Mouse (Mus musculus) MEL (cell line): ENCODE data around the gene Tor4a. TPM values are rescaled to one million over a fixed set of nuclear protein-coding genes. Genes with fewer than 3 reads are reported as not detected.

Source experiments
- DNase-seq: peaks from one replicate; pipeline ENCODE4 v3.0.0; 2011; ENCODE audit warnings: low read depth, low spot score
- H3K27ac ChIP-seq: 2 replicates; pipeline ENCODE4 v1.5.1; 2012; ENCODE audit warnings: low read depth, mild to moderate bottlenecking, control low read depth, low read length, moderate library complexity; ENCODE audit not compliant: control insufficient read depth
- H3K27me3 ChIP-seq, 2 experiments: fragments of 150-350 bp in 1 of 2; sonication (generic) in 1 of 2; 2 replicates each; pipeline ENCODE4 v1.6.1; 2012; ENCODE audit warnings: low read length in 2 of 2, mild to moderate bottlenecking in 2 of 2, improper control_type of control experiment in 1 of 2, moderate library complexity in 1 of 2; ENCODE audit not compliant: insufficient read depth in 2 of 2, control insufficient read depth in 1 of 2
- H3K36me3 ChIP-seq, 2 experiments: 2 replicates each; pipeline ENCODE4 v1.6.1; 2012 to 2014; ENCODE audit warnings: low read length in 2 of 2, improper control_type of control experiment in 1 of 2, inconsistent platforms in 1 of 2, mild to moderate bottlenecking in 1 of 2; ENCODE audit not compliant: insufficient read depth in 2 of 2, control insufficient read depth in 1 of 2
- H3K4me1 ChIP-seq, 2 experiments: fragments of 150-350 bp in 1 of 2; sonication (generic) in 1 of 2; 2 replicates each; pipeline ENCODE4 v1.6.1; 2012; ENCODE audit warnings: low read length in 2 of 2, improper control_type of control experiment in 1 of 2, mild to moderate bottlenecking in 1 of 2; ENCODE audit not compliant: insufficient read depth in 2 of 2, control insufficient read depth in 1 of 2
- H3K4me3 ChIP-seq, 2 experiments: fragments of 150-350 bp in 1 of 2; sonication (generic) in 1 of 2; 2 replicates each; pipeline ENCODE4 v1.5.1; 2012; ENCODE audit warnings: low read depth in 2 of 2, low read length in 2 of 2, mild to moderate bottlenecking in 2 of 2, moderate library complexity in 2 of 2, control low read depth in 1 of 2, improper control_type of control experiment in 1 of 2; ENCODE audit not compliant: control insufficient read depth in 1 of 2, insufficient read depth in 1 of 2
- H3K79me2 ChIP-seq: 2 replicates; pipeline ENCODE4 v1.6.1; 2012; ENCODE audit warnings: mild to moderate bottlenecking, low read length, moderate library complexity; ENCODE audit not compliant: control insufficient read depth, poor library complexity, insufficient read depth
- H3K9ac ChIP-seq: 2 replicates; pipeline ENCODE4 v1.6.1; 2012; ENCODE audit warnings: low read depth, mild to moderate bottlenecking, control low read depth, low read length, moderate library complexity; ENCODE audit not compliant: control insufficient read depth, poor library complexity, severe bottlenecking
- H3K9me3 ChIP-seq: fragments of 150-350 bp; sonication (generic); replicated peaks from 2 replicates; pipeline ENCODE4 v1.6.1; 2012; ENCODE audit warnings: mild to moderate bottlenecking, low read length, improper control_type of control experiment, moderate library complexity; ENCODE audit not compliant: insufficient read depth
- BHLHE40 ChIP-seq: IDR thresholded peaks from 2 replicates; pipeline ENCODE4 v1.6.1; 2012; ENCODE audit warnings: low read depth, mild to moderate bottlenecking, inconsistent platforms, low read length, improper control_type of control experiment, borderline replicate concordance
- CHD2 ChIP-seq: IDR thresholded peaks from 2 replicates; pipeline ENCODE4 v1.6.1; 2011; ENCODE audit warnings: low read length, improper control_type of control experiment
- CTCF ChIP-seq, 3 experiments: IDR thresholded peaks in 2 of 3; conservative IDR thresholded peaks in 1 of 3; 2 replicates each; pipeline ENCODE4 v1.5.1; 2011 to 2012; ENCODE audit warnings: low read length in 3 of 3, low read depth in 2 of 3, mild to moderate bottlenecking in 2 of 3, improper control_type of control experiment in 1 of 3, inconsistent platforms in 1 of 3, mixed read lengths in 1 of 3, moderate library complexity in 1 of 3; ENCODE audit not compliant: control insufficient read depth in 1 of 3, insufficient read depth in 1 of 3, poor library complexity in 1 of 3, severe bottlenecking in 1 of 3
- E2F4 ChIP-seq: IDR thresholded peaks from 2 replicates; pipeline ENCODE4 v1.6.1; 2011; ENCODE audit warnings: low read depth, low read length, improper control_type of control experiment, borderline replicate concordance
- EP300 ChIP-seq, 2 experiments: IDR thresholded peaks; 2 replicates each; pipeline ENCODE4 v1.6.1; 2011; ENCODE audit warnings: improper control_type of control experiment in 2 of 2, low read length in 2 of 2, low read depth in 1 of 2, mild to moderate bottlenecking in 1 of 2
- ETS1 ChIP-seq: IDR thresholded peaks from 2 replicates; pipeline ENCODE4 v1.6.1; 2012; ENCODE audit warnings: low read depth, mild to moderate bottlenecking, inconsistent platforms, low read length, improper control_type of control experiment, moderate library complexity
- GATA1 ChIP-seq: IDR thresholded peaks from 2 replicates; pipeline ENCODE4 v1.6.1; 2011; ENCODE audit warnings: low read depth, low read length, improper control_type of control experiment
- HCFC1 ChIP-seq: IDR thresholded peaks from 2 replicates; pipeline ENCODE4 v1.6.1; 2012; ENCODE audit warnings: low read depth, mild to moderate bottlenecking, inconsistent platforms, low read length, improper control_type of control experiment, moderate library complexity
- JUND ChIP-seq: IDR thresholded peaks from 2 replicates; pipeline ENCODE4 v1.6.1; 2011; ENCODE audit warnings: low read depth, mild to moderate bottlenecking, improper control_type of control experiment, low read length
- KAT2A ChIP-seq: conservative IDR thresholded peaks from 2 replicates; pipeline ENCODE4 v1.6.1; 2012; ENCODE audit warnings: low read depth, low read length, improper control_type of control experiment, inconsistent platforms
- MYC ChIP-seq: IDR thresholded peaks from 2 replicates; pipeline ENCODE4 v1.6.1; 2011; ENCODE audit warnings: low read depth, mild to moderate bottlenecking, low read length, improper control_type of control experiment, moderate library complexity
- NELFE ChIP-seq: IDR thresholded peaks from 2 replicates; pipeline ENCODE4 v1.6.1; 2011; ENCODE audit warnings: low read depth, low read length, improper control_type of control experiment
- NRF1 ChIP-seq: IDR thresholded peaks from 2 replicates; pipeline ENCODE4 v1.6.1; 2014; ENCODE audit warnings: low read depth, mild to moderate bottlenecking, inconsistent platforms, low read length, improper control_type of control experiment, moderate library complexity; ENCODE audit not compliant: poor library complexity, insufficient read depth, severe bottlenecking
- RCOR1 ChIP-seq: IDR thresholded peaks from 2 replicates; pipeline ENCODE4 v1.6.1; 2012; ENCODE audit warnings: low read depth, mild to moderate bottlenecking, inconsistent platforms, low read length, improper control_type of control experiment
- SIN3A ChIP-seq: IDR thresholded peaks from 2 replicates; pipeline ENCODE4 v1.6.1; 2012; ENCODE audit warnings: low read length, improper control_type of control experiment, inconsistent platforms
- TBP ChIP-seq: IDR thresholded peaks from 2 replicates; pipeline ENCODE4 v1.8.0; 2011; ENCODE audit warnings: low read depth, low read length, improper control_type of control experiment
- TCF12 ChIP-seq: IDR thresholded peaks from 2 replicates; pipeline ENCODE4 v1.6.1; 2014; ENCODE audit warnings: low read depth, mild to moderate bottlenecking, inconsistent platforms, low read length, improper control_type of control experiment, moderate library complexity
- USF1 ChIP-seq: IDR thresholded peaks from 2 replicates; pipeline ENCODE4 v1.6.1; 2014; ENCODE audit warnings: low read depth, mild to moderate bottlenecking, inconsistent platforms, low read length, improper control_type of control experiment, moderate library complexity
- USF2 ChIP-seq, 2 experiments: IDR thresholded peaks; 2 replicates each; pipeline ENCODE4 v1.6.1; 2011 to 2012; ENCODE audit warnings: improper control_type of control experiment in 2 of 2, low read length in 2 of 2, borderline replicate concordance in 1 of 2, inconsistent platforms in 1 of 2, low read depth in 1 of 2, mild to moderate bottlenecking in 1 of 2; ENCODE audit not compliant: insufficient read depth in 1 of 2
- ZC3H11A ChIP-seq: IDR thresholded peaks from 2 replicates; pipeline ENCODE4 v1.6.1; 2012; ENCODE audit warnings: low read depth, mild to moderate bottlenecking, inconsistent platforms, low read length, improper control_type of control experiment
- ZMIZ1 ChIP-seq: IDR thresholded peaks from 2 replicates; pipeline ENCODE4 v1.6.1; 2012; ENCODE audit warnings: low read depth, mild to moderate bottlenecking, inconsistent platforms, low read length, improper control_type of control experiment, moderate library complexity
- ZNF384 ChIP-seq: IDR thresholded peaks from 2 replicates; pipeline ENCODE4 v1.6.1; 2012; ENCODE audit warnings: low read depth, mild to moderate bottlenecking, inconsistent platforms, low read length, improper control_type of control experiment
- polyA plus RNA-seq, 2 experiments: library from polyadenylated mRNA; stranded (reverse) in 1 of 2; unstranded in 1 of 2; fragments of >175 nt in 1 of 2; fragments of >200 nt in 1 of 2; gene quantifications; 2 replicates each; pipeline versions ENCODE4 v1.2.1 to v1.2.4; 2012; ENCODE audit warnings: low replicate concordance in 2 of 2, low read depth in 1 of 2; ENCODE audit not compliant: insufficient read length in 2 of 2, insufficient read depth in 1 of 2, missing spikeins in 1 of 2
- total RNA-seq: library from RNA; depleted of rRNA; stranded (reverse); fragments of 300-350 nt; gene quantifications from 2 replicates; pipeline ENCODE4 v1.2.3, GENCODE M21; 2012

Gene Tor4a
- total and polyA plus RNA-seq, 3 experiments, result 9.1 to 13.7 TPM; not detected in 1

- Histone ChIP-seq H3K79me2 (no peaks in the 10 kb centered on the region; the same call in 1 of the 2 replicates), H3K27me3 (no peaks in the 10 kb centered on the region), H3K4me1 (peaks cover 0 to 21% of the 10 kb centered on the region in 2 experiments; a peak in 3 of 4 replicates), H3K27ac (no peak overlapping the region), H3K9ac (peak overlapping the region; percentile 30), H3K36me3 (no peaks in the 10 kb centered on the region), H3K9me3 (no peaks in the 10 kb centered on the region), H3K4me3 (peak overlapping the region; percentile 57 to 64)
- no peak for TF ChIP-seq ZMIZ1
- no peak for TF ChIP-seq ZC3H11A
- no peak for TF ChIP-seq ETS1
- no peak for TF ChIP-seq ZNF384
- TF ChIP-seq SIN3A, result no peak
- no peak for TF ChIP-seq HCFC1
- TF ChIP-seq TBP, result no peak
- DNase-seq, result no peak
These were observed 43.6 kb upstream of the Tor4a start for GRCm38 (mm10) chr2:25240310-25240709.

GRCm38 (mm10) chr2:25239766-25240165 lies 43.1 kb upstream of the Tor4a start:
- Histone ChIP-seq H3K27me3 (no peaks in the 10 kb centered on the region), H3K27ac (no peak overlapping the region), H3K36me3 (no peaks in the 10 kb centered on the region), H3K4me1 (peaks cover 0 to 21% of the 10 kb centered on the region in 2 experiments; a peak in 3 of 4 replicates), H3K9me3 (no peaks in the 10 kb centered on the region), H3K9ac (no peak overlapping the region), H3K79me2 (no peaks in the 10 kb centered on the region; the same call in 1 of the 2 replicates), H3K4me3 (no peak overlapping the region)
- DNase-seq, result no peak
- no peak for TF ChIP-seq CTCF (IDR thresholded peaks at IDR 0.05 in 2 of 3, conservative IDR thresholded peaks at IDR 0.05 in 1 of 3; ENCODE audit: control insufficient read depth in 1 of 3, insufficient read depth in 1 of 3, low read depth in 2 of 3, low read length in 3 of 3, poor library complexity in 1 of 3, severe bottlenecking in 1 of 3)
- TF ChIP-seq USF2 (IDR thresholded peaks at IDR 0.05; ENCODE audit: borderline replicate concordance in 1 of 2, insufficient read depth in 1 of 2, low read depth in 1 of 2, low read length in 2 of 2), result no peak
- no peak for TF ChIP-seq NELFE
- no peak for TF ChIP-seq TBP
- TF ChIP-seq TCF12, result no peak
- no peak for TF ChIP-seq ETS1
- no peak for TF ChIP-seq JUND
- TF ChIP-seq SIN3A, result no peak
- TF ChIP-seq BHLHE40, result no peak
- TF ChIP-seq GATA1, result no peak
- no peak for TF ChIP-seq NRF1
- no peak for TF ChIP-seq CHD2
- TF ChIP-seq MYC, result no peak
- TF ChIP-seq E2F4, result no peak
- TF ChIP-seq KAT2A, result no peak
- no peak for TF ChIP-seq USF1
- TF ChIP-seq RCOR1, result no peak
- TF ChIP-seq EP300 (IDR thresholded peaks at IDR 0.05; ENCODE audit: low read depth in 1 of 2, low read length in 2 of 2), result no peak
